Mouse (Mus musculus) duodenum, adult 2 months (tissue): ENCODE measurements around the gene Tex37. TPM values are rescaled to one million over a fixed set of nuclear protein-coding genes. Genes with fewer than 3 reads are reported as not detected.

ENCODE experiments used
- polyA plus RNA-seq: library from polyadenylated mRNA; depleted of rRNA; stranded (reverse); fragments of >200 nt; gene quantifications from 2 replicates; pipeline ENCODE4 v1.2.3, GENCODE M21; 2012; ENCODE audit warnings: low replicate concordance; rRNA removed

Tex37 gene
- polyA plus RNA-seq, result not detected in 2 replicates

GRCm38 (mm10) chr6:70918827-70919226, at the start of gene Tex37:
Tex37 (minus strand) TSS chr6:70918927.

DNA sequence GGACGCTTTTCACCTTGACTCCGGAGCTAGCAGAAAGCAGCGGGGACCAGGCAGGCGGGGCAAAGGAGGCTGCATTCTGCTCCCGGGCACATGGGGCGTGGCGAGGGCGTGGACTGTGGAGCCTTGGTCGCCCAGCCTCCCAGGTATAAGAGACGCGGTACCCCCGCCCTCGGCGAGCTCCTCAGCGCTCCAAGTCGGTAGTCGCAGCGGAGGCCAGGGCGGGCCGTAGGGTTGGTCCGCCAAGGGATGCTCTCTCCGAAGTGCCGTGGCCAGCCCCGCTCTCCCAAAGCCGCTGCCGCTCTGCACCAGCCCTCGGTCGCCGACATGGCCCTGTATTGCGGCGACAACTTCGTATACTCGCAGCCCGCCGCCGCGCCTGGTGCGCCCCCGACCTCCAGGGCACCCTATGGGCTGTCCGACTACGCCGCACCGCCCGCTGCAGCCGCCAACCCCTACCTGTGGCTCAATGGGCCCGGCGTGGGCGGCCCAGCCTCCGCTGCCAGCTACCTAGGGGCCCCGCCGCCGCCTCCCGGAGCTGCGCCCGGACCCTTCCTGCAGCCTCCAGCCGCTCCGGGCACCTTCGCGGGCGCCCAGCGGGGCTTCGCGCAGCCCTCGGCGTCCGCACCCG, 37.7 kb upstream of the Tex37 start, which contains the start of gene Foxi3:
Gene Foxi3, plus strand, starts transcription at position 247 of the 628 bp plus-strand sequence.

Other genes starting within 250 kb of the Tex37 start
- 7.9 and 9.7 TPM in 2 replicates for gene Rpia, start 126.7 kb downstream of the Tex37 start, polyA plus RNA-seq
- 7.2 and 19.6 TPM in 2 replicates for gene Eif2ak3, start 74.4 kb downstream of the Tex37 start, polyA plus RNA-seq
- gene Foxi3, start 37.6 kb upstream of the Tex37 start, polyA plus RNA-seq, result not detected in 2 replicates
- 14.7 and 27.9 TPM in 2 replicates for gene Thnsl2, start 225.5 kb upstream of the Tex37 start, polyA plus RNA-seq